Mouse (Mus musculus) embryo, embryonic 9.5 days (tissue): ENCODE measurements around the gene Crkl.
A peak's percentile ranks its signal among the peaks of the same experiment; 100 is the strongest.

Source experiments
- DNase-seq: peaks from one replicate; pipeline ENCODE4 v3.0.0-alpha.2; 2017; ENCODE audit errors: extremely low spot score

Crkl gene

GRCm38 (mm10) chr16:17451541-17452372 is at the start of gene Crkl:
Gene Crkl (plus strand): TSS chr16:17451987.
- peak; percentile 99 for DNase-seq

DNA sequence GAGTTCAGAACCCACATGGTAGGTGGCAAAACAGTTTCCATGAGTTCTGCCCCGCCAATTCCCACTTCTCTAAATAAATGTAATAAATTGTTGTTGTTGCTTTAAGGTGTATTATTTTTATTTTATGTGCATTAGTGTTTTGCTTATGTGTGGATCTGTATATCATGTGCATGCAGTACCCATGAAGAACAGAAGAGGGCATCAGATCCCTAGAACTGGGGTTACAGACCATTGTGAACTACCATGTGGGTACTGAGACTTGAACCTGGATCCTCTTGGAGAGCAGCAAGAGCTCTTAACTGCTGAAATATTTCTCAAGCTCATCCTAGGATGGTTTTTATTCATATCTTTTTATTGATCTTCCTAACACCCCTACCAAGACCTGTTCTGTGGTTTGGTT is 48.9 kb upstream of the Crkl start:
- peak; percentile 27 for DNase-seq

DNA sequence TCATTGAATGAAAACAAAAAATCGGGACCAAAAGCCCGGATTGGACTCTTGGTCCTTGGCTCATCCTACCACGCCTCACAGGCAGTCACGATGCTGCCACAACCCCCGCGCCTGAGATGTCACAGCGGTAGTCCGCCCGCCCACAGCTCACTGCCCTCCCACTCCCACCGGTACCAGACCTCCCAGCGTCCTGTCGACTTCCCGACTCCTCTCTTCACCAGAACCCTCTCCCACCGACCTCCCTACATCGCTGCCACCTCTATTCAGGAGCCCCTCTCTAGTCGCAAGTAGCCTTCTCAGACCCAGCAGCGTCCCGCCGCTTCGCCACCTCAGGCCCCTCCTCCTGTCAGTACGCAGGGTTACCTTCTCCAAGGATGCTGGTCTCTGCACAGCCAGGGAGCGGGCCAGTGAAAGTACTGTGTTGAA is 46.5 kb upstream of the Crkl start:
- DNase-seq, result no peak

DNA sequence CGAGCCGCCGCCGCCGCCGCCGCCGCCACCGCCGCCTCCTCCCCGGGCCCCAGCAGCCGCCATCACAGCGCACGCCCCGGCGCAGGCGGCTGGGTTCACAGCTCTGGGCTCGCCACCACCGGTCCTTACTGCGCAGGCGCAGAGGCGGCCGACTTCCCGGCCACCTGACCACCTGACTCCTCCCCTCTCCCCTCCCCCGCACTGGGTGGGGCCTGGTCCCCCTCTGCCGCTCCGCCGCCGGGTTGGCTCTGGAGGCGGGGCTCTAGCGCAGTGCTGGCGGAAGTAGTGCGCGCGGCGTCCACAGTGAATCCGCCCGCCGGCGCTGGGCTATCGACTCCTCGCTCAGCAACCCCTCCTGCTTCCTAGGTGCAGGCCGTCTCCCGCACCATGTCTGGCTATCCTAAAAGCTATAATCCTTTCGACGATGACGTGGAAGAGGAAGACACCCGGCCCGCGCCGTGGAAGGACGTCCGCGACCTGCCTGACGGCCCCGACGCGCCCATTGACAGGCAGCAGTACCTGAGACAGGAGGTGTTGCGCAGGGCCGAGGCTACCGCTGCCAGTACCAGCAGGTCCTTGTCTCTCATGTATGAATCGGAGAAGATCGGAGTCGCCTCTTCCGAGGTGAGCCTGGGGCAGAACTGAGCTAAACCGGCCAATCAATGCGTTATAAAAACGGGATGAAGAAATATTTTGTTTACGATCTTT is 45.9 kb upstream of the Crkl start, which contains the start of the genes Snap29 and Pi4ka:
TSS of gene Snap29 (plus strand) at position 251 of the 708 bp plus-strand sequence.
TSS of gene Pi4ka (minus strand) at position 579 of the 708 bp plus-strand sequence.
- peak; percentile 100 for DNase-seq

DNA sequence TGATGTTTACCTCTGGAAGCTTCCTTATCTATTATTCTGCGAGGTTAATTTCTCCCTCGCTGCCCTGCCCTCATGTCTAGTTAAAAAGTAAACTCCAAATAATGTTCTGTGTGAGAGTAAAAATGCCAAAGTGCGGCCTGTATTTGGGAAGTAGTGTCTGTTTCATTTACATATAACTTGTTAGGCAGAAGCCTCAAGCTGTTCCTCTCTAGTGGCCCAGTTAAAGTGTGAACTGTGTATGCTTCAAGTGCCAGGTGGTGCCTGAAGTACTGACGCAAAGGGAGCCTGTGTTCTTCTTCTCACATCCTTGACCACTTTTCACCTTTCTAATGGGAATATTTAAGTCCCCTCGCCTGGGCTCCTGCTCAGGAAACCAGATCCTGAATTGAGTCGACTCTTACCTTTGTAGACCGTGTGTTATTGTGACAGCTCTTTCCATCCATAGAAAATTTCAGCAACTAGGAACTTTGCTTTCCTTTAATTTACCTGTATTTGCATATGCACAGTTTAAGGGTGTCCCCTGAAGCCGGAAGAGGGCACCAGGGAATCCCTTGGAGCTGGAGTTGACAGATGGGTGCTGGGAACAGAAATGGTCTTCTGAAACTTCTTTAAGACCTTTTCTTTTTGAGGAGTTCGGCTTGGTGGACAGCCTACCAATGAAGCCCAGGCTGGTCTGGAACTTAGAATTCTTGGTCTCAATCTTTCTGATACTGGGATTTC is 45.1 kb upstream of the Crkl start:
- DNase-seq, result no peak

DNA sequence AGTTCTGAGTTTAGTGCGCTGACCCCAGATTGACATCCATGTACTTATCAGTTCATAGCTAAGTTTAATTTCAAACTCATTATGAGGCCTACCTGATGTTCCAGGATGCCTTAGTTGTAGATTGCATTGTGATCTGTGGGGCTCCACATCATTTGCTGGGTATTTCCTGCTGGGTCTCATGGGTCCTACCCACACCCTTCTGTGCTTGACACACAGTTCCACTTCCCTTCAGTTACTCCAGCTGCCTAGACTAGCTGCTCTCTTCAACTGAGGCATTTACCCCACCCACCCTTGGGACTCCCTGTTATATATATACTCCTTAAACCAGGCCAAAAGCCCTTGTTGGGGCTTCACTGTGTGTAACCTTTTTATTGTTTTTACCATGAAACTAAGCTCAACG is 42.7 kb upstream of the Crkl start:
- no peak for DNase-seq

- no peak for DNase-seq
Measured at GRCm38 (mm10) chr16:17410209-17410608, 41.6 kb upstream of the Crkl start.

- no peak for DNase-seq
Measured at GRCm38 (mm10) chr16:17423021-17423420, 28.8 kb upstream of the Crkl start.

DNA sequence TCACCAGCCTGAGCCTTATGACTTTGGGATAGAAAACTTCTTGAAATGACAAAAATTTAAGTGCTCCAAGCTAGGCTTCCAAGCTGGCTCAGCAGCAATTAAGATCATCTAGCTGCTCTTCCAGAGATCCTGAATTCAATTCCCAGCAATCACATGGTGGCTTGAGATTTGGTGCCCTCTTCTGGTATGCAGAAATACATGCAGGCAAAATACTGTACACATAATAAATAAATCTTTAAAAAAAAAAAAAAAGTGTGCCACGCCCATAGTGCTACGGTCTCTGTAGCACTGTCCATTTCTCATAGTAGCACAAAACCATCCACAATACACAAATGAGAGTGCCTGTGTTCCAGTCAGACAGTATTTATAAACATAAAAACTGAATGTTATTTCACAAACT is 19.2 kb upstream of the Crkl start:
- no peak for DNase-seq

DNA sequence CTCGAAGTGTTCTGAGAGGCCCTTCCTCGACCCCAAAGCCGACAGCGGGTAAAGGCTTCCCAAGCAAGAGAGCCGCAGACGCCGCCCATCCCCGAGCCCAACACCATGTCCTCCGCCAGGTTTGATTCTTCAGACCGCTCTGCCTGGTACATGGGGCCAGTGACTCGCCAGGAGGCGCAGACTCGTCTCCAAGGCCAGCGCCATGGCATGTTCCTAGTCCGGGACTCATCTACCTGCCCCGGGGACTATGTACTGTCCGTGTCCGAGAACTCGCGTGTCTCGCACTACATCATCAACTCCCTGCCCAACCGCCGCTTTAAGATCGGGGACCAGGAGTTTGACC is 557 bp downstream of the Crkl start:
- DNase-seq, result no peak

GRCm38 (mm10) chr16:17456901-17457300 is 5.1 kb downstream of the Crkl start:
- DNase-seq, result no peak

DNA sequence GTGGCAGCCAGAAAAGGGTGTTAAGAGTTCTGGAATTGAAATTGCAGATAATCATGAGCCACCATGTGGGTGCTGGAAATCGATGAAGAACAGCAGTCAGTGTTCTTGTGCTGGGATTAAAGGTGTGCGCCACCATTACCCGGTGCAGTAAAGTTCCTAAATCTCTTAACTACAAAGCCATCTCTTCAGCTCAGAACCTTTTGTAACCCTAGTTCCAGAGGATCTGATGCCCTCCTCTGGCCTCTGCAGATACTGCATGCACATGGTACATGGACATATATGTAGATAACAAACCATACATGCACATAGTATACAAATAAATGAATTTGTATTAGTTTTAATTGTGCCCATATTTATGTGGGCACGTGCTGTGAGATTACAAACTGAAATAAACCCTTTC is 8.5 kb downstream of the Crkl start:
- DNase-seq, result no peak

DNA sequence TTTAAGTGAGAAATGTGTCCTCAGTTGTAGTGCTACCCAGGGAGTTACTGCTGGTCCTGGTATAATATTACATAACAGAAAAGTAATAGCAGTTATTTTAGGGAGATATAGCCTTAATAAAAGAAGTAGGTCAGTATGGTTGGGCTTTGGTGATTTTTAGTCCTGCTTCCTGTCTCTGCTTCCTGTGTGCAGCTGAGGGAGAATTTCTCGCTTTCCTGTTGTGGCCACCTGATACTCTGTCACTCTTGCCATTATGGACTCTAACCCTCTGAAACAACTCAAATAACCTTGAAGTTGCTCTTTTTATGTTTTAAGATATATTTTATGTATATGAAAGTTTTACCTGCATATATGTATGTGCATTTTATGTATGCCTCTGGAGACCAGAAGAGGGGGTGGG is 9.8 kb downstream of the Crkl start:
- no peak for DNase-seq

DNA sequence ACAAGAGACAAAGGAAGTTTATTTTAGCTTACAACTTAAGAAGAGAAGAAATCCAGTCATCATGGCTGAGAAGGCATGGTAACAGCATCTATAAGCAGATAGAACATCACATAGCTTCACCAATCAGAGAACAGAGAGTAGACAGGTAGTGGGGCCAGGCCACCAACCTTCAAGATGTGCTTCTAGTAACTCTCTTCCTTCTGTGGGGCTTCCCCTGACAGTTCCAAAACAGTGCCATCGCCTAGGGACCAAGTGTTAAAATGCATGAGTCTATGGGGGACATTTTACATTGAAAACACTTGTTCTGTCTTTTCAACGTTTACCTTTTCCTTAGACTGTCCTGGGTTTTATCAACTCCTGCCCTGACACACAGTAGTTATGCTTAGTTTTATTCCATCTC is 11.4 kb downstream of the Crkl start:
- DNase-seq, result no peak

DNA sequence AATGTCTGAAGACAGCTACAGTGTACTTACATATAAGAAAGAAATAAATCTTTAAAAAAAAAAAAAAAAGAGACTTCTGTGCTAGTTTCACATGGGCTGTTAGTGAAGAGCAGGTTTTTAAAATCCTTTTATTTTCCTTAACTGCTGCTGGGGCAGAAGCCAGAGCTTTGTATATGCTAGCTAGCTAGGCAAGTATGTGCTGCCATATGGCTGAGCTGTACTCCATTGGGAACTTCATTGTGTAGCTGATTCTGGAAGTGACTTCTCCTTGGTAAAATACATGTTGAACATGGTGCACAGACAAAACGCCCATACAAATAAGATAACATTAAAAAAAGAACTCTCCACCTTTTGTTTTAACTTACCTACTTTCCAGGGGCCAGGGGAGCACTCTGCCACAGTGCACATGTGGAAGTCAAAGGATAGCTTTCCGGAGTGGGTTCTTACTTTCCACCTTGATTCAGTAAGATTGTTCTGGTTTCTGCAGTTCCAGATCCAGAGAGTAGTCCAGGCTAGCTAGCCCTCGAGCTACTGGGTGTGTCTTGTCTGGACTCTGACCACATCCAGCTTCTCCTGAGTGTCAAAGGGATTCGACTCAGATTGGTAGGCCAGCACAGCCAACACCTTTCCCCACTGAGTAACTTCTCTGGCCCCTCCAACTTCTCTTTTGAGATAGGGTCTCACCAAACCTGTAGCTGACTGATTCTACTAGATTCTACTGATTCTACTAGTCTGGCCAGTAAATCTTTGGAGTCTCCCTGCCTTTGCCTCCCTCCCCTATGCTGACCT is 15.3 kb downstream of the Crkl start:
- DNase-seq, result no peak

DNA sequence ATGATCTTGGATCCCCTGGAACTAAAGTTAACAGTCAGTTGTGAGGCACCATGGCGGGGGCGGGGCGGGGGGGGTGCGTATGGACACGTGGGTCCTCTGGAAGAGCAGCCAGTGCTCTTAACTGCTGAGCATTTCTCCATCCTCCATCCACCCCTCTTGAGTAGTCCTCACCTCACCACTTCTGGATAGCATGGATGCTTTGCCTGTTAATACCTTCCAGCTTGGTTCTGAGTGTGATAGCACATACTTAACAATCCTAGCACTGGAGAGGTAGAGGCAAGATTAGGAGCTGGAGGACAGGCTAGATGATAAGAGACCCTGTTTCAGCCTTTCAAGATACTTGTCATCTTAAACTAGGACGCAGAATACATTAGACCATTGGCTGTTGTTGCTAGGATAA is 20.7 kb downstream of the Crkl start:
- DNase-seq, result no peak

DNA sequence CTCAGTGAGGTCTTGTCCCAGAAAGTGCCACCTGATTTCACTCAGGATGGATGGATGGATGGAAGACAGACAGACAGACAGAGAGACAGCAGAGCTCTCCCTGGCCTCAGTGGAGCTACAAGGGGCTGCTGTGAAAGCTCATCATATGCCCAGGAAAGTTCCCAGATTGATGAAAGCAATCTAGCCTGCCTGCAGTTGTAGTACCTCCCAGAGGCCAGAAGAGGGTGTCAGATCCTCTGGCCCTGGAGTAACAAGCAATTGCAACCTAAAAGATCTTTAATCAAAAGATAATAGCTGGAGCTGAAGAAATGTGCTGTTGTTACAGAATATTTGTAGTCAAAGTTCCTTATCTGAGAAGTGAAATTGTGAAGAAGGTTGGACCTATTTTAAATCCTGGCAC is 22.3 kb downstream of the Crkl start:
- DNase-seq, result peak; percentile 32

- no peak for DNase-seq
Measured at GRCm38 (mm10) chr16:17474761-17475160, 23.0 kb downstream of the Crkl start.

DNA sequence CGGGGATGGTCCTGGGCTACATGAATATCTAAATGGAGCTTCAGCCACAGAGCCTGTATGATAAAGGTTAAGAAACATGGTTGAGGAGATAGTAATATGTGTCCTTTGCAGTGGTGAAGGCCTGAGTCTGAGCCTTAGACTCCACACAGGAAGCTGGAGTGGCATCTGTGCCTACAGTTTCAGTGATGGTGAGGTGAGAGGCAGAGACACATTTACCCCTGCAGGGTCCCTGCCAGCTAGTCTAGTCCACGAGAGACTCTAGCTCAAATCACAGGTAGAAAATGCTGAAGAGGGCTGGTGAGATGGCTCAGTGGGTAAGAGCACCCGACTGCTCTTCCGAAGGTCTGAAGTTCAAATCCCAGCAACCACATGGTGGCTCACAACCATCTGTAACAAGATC is 23.5 kb downstream of the Crkl start:
- no peak for DNase-seq

- no peak for DNase-seq
Measured at GRCm38 (mm10) chr16:17478331-17478943, 26.6 kb downstream of the Crkl start.

GRCm38 (mm10) chr16:17481465-17481864 is 29.7 kb downstream of the Crkl start:
- DNase-seq, result no peak
